Mouse (Mus musculus) forebrain, embryonic 11.5 days (tissue): ENCODE data around the gene Gnai2. TPM values are rescaled to one million over a fixed set of nuclear protein-coding genes. Genes with fewer than 3 reads are reported as not detected.

Experiments used
- ATAC-seq: fragments of 200-750 bp; cut with Nextera tagmentation; replicated peaks from 2 replicates; pipeline ENCODE4 v1.8.0; 2017; ENCODE audit warnings: moderate TSS enrichment; ENCODE audit not compliant: low FRiP score
- DNase-seq: peaks from one replicate; pipeline ENCODE4 v3.0.0-alpha.2; 2017; ENCODE audit warnings: low spot score
- H3K27ac ChIP-seq: fragments of 300-500 bp; sonication (generic); 2 replicates; pipeline ENCODE4 v1.5.1; 2014; ENCODE audit warnings: low read depth, low read length
- H3K27me3 ChIP-seq: fragments of 300-500 bp; sonication (generic); 2 replicates; pipeline ENCODE4 v1.6.1; 2014; ENCODE audit warnings: mild to moderate bottlenecking, low read length, mixed read lengths; ENCODE audit not compliant: control insufficient read depth, insufficient read depth
- H3K36me3 ChIP-seq: fragments of 300-500 bp; sonication (generic); 2 replicates; pipeline ENCODE4 v1.6.1; 2014; ENCODE audit warnings: mild to moderate bottlenecking, low read length, moderate library complexity, mixed read lengths; ENCODE audit not compliant: control insufficient read depth, insufficient read depth
- H3K4me1 ChIP-seq: fragments of 300-500 bp; sonication (generic); replicated peaks from 2 replicates; pipeline ENCODE4 v1.6.1; 2014; ENCODE audit warnings: low read length, mixed read lengths; ENCODE audit not compliant: control insufficient read depth, insufficient read depth
- H3K4me2 ChIP-seq: fragments of 300-500 bp; sonication (generic); 2 replicates; pipeline ENCODE4 v1.6.1; 2014; ENCODE audit warnings: low read depth, mild to moderate bottlenecking, low read length, moderate library complexity, mixed read lengths; ENCODE audit not compliant: severe bottlenecking
- H3K4me3 ChIP-seq: fragments of 300-500 bp; sonication (generic); 2 replicates; pipeline ENCODE4 v1.5.1; 2014; ENCODE audit warnings: low read depth, low read length
- H3K9ac ChIP-seq: fragments of 300-500 bp; sonication (generic); 2 replicates; pipeline ENCODE4 v1.6.1; 2014; ENCODE audit warnings: low read length
- H3K9me3 ChIP-seq: fragments of 300-500 bp; sonication (generic); 2 replicates; pipeline ENCODE4 v1.6.1; 2016; ENCODE audit warnings: low read length, mixed read lengths; ENCODE audit not compliant: control insufficient read depth
- WGBS: fragments of 180-500 bp; shearing (Covaris S2); extraction: QIAGEN DNeasy Blood & Tissue Kit; methylation state at CpG from one replicate; pipeline ENCODE4 v1.1.7; 2014; 5-methylcytosine and 5-hydroxymethylcytosine counted together
- polyA plus RNA-seq: library from polyadenylated mRNA; unstranded; fragments of >200 nt; fragmentation: Nextera tagmentation; extraction: Ambion mirVana; gene quantifications from 2 replicates; pipeline ENCODE4 v1.2.1, GENCODE M21; 2014

Gene Gnai2
- polyA plus RNA-seq, 1 experiment from 2014 or later, result 527 TPM

DNA sequence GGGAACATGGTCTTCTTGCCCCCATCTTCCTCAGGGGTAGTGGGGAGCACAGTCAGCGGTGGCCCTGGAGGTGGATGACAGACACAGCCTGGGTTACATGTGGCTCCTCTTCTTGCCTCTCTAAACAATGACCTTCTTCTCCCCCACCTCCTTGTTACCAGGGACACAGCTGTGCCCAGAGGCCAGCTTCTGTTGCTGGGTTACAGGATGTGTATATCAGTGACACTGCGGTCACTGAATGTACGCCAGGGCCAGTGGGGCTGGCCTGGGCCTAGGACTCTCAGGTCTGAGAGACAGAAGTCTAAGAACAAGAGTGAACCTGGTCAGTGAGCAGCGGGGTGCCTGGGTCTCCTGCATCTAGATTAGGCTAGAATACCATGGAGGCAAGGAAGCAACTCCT lies 20.1 kb downstream of the Gnai2 start:
- 74% methylated on average over 4 of the region's 4 CpGs for WGBS
- 0 out of 2 replicates have a peak overlapping the region, but pooled peaks have one; percentile 19 for H3K27ac ChIP-seq
- H3K27me3 ChIP-seq, result no peaks in the 10 kb centered on the region
- no peak overlapping the region for H3K9ac ChIP-seq
- H3K36me3 ChIP-seq, result peaks cover 29% of the 10 kb centered on the region
- no peaks in the 10 kb centered on the region for H3K9me3 ChIP-seq
- no peak overlapping the region for H3K4me2 ChIP-seq
- peaks cover 23% of the 10 kb centered on the region for H3K4me1 ChIP-seq
- ATAC-seq (no peak), DNase-seq (no peak)
- no peak overlapping the region for H3K4me3 ChIP-seq

DNA sequence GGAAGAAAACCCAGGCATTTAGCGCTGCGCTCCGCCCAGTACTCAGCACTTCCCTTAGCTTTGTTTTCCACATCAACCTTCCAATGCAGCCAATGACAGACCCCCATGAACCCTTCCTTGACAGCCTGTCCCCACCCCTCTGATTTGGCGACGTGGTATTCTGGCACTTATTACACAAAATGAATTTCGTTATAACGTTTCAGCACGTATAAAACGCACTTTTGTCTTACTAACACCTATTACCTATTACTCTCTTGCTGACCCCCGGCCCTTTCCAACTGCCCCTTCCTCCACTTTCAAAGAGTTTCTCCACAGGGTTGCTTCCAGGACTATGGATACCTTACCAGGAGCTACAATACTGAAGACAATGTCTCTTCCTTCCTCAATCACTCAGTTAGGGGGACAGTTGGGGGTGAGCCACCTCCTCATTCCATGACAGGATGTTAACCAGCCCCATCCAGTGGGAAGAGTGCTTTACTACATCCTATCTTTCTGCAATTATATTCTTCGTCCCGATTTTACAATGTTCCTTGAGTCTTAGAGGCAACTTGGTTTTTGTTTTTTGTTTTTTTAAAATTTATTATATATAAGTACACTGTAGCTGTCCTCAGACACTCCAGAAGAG lies 22.1 kb downstream of the Gnai2 start:
- Histone ChIP-seq H3K27ac (peak overlapping the region; percentile 95), H3K4me2 (peak overlapping the region; percentile 58; the same call in 1 of the 2 replicates), H3K4me3 (peak overlapping the region; percentile 28; the same call in 1 of the 2 replicates), H3K9ac (peak overlapping the region; percentile 72; the same call in 1 of the 2 replicates), H3K36me3 (peaks cover 19% of the 10 kb centered on the region), H3K4me1 (peaks cover 30% of the 10 kb centered on the region), H3K27me3 (no peaks in the 10 kb centered on the region), H3K9me3 (no peaks in the 10 kb centered on the region)
- 12% methylated on average over 12 of the region's 12 CpGs for WGBS
- ATAC-seq (peak; percentile 11), DNase-seq (no peak)

DNA sequence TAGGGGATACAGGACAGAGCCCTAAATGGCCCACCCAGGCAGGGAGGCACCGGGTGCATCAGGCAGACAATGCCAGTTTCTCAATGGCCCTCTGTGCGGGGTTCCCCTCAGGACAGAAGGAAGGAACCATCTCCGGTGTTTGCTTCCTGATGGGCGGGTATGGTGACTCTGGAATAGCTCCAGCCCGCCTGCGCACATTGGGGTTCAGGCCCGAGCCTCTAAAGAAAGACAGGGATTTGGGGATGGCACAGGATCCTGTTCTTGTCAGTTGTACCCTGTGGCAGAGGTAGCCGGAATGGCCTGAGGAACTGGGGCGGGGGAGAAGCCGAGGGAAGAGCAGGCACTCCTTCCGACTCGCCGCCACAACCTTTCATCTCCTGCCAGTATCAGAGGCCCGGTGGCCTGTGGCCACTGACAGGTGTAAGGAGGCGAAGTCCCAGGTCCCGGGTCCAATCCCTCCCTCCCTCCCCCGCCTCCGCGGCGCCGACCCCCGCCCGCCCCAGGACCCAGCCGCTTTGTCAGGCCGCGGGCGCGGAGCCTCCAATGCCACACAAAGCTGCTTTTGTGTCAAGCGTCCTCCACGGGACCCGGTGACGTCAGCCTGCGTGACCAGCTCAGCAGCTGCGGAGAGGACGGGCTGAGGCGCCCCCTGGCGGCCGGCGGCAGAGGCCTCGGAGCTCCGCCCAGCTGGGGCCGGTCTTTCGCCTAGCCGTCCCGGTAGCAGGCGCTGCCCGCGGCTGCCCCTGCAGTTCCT lies 22.8 kb downstream of the Gnai2 start:
- ATAC-seq, result peak; percentile 95
- WGBS, result 2% methylated on average over 40 of the region's 48 CpGs
- H3K27me3 ChIP-seq, result no peaks in the 10 kb centered on the region
- peak overlapping the region; percentile 72 for H3K9ac ChIP-seq
- DNase-seq, result peak; percentile 100
- peaks cover 35% of the 10 kb centered on the region for H3K4me1 ChIP-seq
- H3K36me3 ChIP-seq, result peaks cover 15% of the 10 kb centered on the region
- peak overlapping the region; percentile 95 for H3K27ac ChIP-seq
- H3K9me3 ChIP-seq, result no peaks in the 10 kb centered on the region
- H3K4me2 ChIP-seq, result peak overlapping the region; percentile 58
- H3K4me3 ChIP-seq, result peak overlapping the region; percentile 28

DNA sequence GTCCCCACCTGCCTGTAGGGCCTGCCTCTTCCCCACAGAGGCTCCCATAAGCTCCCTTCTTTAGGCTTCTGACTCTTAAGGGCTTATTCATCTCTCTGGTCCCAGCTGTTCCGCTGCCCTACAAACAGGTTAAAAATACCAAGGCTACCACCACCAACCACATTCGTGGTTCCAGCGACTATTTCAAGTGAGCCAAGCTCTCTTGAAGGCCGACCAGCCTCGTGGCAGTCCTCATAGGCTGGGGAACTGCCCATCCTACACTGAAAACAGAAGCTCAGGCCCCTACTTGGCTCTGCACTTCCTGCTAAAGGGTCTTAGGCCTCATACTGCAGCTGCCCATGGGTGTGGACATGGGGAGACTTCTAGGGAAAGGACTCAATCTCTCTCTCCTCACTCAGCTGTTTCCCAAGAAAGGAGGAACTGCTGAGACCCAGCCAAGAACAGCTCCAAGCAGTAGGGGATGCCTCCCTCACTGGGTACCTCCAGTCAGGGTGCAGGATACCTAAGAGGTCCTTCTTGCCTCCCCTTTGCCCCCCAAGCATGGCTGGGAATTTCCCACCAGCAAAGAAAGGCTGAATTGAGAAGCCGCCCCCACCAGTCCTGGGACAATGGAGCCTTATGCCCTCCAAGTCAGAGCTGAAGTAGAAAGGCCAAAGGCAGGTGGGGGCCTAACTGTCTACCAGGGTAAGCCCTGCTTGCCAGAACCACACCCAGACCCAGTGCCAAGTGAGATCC lies 23.5 kb downstream of the Gnai2 start:
- peaks cover 41% of the 10 kb centered on the region for H3K4me1 ChIP-seq
- H3K27me3 ChIP-seq, result no peaks in the 10 kb centered on the region
- peak overlapping the region; percentile 28; the same call in 1 of the 2 replicates for H3K4me3 ChIP-seq
- peak overlapping the region; percentile 72 for H3K9ac ChIP-seq
- WGBS, result 77% methylated on average over 6 of the region's 6 CpGs
- H3K4me2 ChIP-seq, result peak overlapping the region; percentile 58
- peak overlapping the region; percentile 95 for H3K27ac ChIP-seq
- DNase-seq, result no peak
- ATAC-seq, result no peak
- peaks cover 15% of the 10 kb centered on the region for H3K36me3 ChIP-seq
- H3K9me3 ChIP-seq, result no peaks in the 10 kb centered on the region

DNA sequence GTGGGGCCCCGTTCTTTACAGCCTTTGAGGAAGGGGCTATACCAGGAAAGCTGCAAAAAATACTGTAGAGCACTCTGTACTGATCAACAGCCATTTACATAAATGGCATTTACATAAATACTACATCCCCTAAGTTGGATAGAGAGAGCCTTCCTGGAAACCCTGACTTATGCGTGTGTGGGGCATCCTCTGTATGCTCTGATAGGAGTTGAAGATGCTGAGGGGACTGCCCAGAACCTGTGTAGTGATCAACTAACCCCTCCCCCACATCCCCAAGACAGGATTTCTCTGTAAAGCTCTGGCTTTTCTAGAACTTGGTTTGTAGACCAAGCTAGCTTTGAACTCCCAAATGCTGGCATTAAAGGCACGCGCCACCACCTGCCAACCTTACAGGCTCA lies 25.7 kb downstream of the Gnai2 start:
- no peak for DNase-seq
- H3K4me1 ChIP-seq, result peaks cover 52% of the 10 kb centered on the region
- H3K27ac ChIP-seq, result 0 out of 2 replicates have a peak overlapping the region, but pooled peaks have one; percentile 19
- H3K36me3 ChIP-seq, result peaks cover 3% of the 10 kb centered on the region; the same call in 1 of the 2 replicates
- WGBS, result 74% methylated on average over 4 of the region's 4 CpGs
- ATAC-seq, result no peak
- no peak overlapping the region for H3K4me2 ChIP-seq
- peak overlapping the region; percentile 31 for H3K9ac ChIP-seq
- H3K9me3 ChIP-seq, result no peaks in the 10 kb centered on the region
- no peak overlapping the region for H3K4me3 ChIP-seq
- H3K27me3 ChIP-seq, result no peaks in the 10 kb centered on the region

DNA sequence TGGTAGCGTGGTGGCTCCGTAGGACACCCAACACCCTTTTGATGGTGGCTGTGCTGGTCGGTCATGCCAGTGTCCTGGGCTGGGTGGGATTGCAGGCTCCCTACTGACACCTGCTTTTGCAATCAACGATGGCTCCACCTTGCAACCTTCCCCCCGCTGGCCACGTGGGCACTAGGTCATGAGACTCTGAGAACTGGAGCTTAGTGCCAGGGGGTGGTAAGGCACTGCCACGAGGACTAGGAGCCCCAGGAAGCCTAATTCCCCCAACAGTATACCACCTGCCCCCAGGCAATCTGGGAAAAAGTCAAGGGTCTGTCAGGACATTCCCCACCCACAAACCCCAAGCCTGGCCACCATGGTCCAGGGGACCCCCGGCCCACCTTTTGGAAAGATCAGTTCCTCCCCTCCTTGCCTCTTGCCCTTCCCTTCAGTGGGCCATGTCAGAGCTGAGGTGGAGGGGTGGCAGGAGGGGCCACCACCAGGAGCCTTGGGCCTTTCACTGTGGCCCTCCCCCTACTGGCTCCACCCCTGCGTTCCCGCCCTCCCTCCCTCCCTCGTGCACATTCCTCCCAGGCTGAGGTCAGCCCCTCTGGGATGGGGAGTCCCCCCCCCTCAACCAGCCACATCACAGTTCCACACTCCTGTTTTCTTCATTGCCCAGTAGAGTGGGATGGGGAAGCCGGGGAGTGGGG lies 26.3 kb downstream of the Gnai2 start, which contains the start of gene Sema3b:
Sema3b (minus strand) TSS at position 489 of the 692 bp plus-strand sequence.
- no peaks in the 10 kb centered on the region for H3K36me3 ChIP-seq
- H3K4me3 ChIP-seq, result no peak within 1 kb of the TSS
- WGBS, result 43% methylated on average over 10 of the region's 12 CpGs
- H3K4me1 ChIP-seq, result peaks cover 53% of the 10 kb centered on the region
- DNase-seq (no peak), ATAC-seq (no peak)
- no peaks in the 10 kb centered on the region for H3K9me3 ChIP-seq
- 0 out of 2 replicates have a peak within 1 kb of the TSS, but pooled peaks have one; percentile 19 for H3K27ac ChIP-seq
- H3K27me3 ChIP-seq, result no peaks in the 10 kb centered on the region
- no peak within 1 kb of the TSS for H3K4me2 ChIP-seq
- H3K9ac ChIP-seq, result peak within 1 kb of the TSS; percentile 31

DNA sequence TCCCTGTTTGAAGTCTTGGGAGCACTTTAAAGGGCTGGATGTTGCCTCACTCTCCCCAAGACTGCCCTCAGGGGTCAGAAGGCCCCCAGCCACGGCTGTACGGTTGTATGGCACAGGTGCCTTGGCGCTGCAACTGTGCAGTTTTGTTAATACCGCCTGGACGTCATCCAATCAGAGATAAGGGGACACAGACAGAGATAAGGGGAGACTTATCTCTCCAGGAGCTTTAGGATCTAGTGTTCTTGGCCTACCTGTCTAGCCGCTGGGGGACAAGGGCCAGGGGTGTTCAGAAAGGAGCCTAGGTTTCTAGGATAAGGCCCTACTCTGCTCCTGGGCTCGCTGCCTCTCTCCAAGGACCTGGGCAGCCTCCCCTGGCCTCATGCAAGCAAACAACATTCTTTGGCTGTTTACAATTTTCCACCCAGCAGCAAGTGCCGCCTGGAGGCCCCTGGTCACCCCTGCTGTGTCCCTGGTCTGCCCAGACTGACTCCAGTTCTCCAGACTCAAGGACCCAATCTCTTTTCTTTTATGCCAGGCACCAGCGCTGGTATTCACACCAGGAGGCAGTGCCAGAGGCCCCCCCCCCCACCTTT lies 27.4 kb downstream of the Gnai2 start:
- DNase-seq (no peak), ATAC-seq (no peak)
- Histone ChIP-seq H3K36me3 (no peaks in the 10 kb centered on the region), H3K4me2 (no peak overlapping the region), H3K27me3 (no peaks in the 10 kb centered on the region), H3K27ac (no peak overlapping the region), H3K4me1 (peaks cover 46% of the 10 kb centered on the region), H3K9me3 (no peaks in the 10 kb centered on the region), H3K4me3 (no peak overlapping the region), H3K9ac (no peak overlapping the region)
- 69% methylated on average over 8 of the region's 9 CpGs for WGBS

DNA sequence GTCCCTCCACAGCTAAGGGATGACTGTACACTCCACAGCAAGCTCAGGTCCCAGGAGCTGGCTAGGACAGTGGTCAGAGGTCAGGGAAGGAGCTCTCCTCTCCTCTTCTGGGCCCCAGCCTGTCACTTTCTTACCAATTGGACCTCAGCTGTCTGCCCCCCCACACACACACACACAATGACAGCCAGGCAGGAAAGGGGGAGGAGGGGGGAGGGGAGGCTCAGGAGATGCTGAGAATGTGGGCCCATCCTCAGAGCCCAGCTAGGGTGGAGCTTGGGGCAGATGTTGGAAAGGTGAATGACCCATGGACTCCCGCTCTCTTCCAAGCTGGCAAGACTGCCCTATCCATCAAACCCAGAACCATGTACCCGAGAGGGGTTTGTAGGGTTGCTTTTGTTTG lies 28.1 kb downstream of the Gnai2 start:
- H3K27ac ChIP-seq, result no peak overlapping the region
- no peaks in the 10 kb centered on the region for H3K36me3 ChIP-seq
- H3K4me2 ChIP-seq, result no peak overlapping the region
- H3K9me3 ChIP-seq, result no peaks in the 10 kb centered on the region
- ATAC-seq (no peak), DNase-seq (no peak)
- no peaks in the 10 kb centered on the region for H3K27me3 ChIP-seq
- H3K4me3 ChIP-seq, result no peak overlapping the region
- 67% methylated on average over 2 of the region's 2 CpGs for WGBS
- H3K9ac ChIP-seq, result peak overlapping the region; percentile 27
- H3K4me1 ChIP-seq, result peaks cover 48% of the 10 kb centered on the region
